Mouse (Mus musculus) midbrain, embryonic 16.5 days (tissue): ENCODE results near the gene Rap1b. TPM values are rescaled to one million over a fixed set of nuclear protein-coding genes. Genes with fewer than 3 reads are reported as not detected.

Experiments used
- ATAC-seq: fragments of 200-750 bp; cut with Nextera tagmentation; 2 replicates; pipeline ENCODE4 v1.8.0; 2017; ENCODE audit warnings: moderate TSS enrichment
- H3K27ac ChIP-seq: fragments of 300-500 bp; sonication (generic); 2 replicates; pipeline ENCODE4 v1.5.1; 2014; ENCODE audit warnings: mild to moderate bottlenecking, low read length, mixed read lengths
- H3K27me3 ChIP-seq: fragments of 300-500 bp; sonication (generic); 2 replicates; pipeline ENCODE4 v1.6.1; 2014; ENCODE audit warnings: low read depth, low read length, mixed read lengths; ENCODE audit not compliant: control insufficient read depth, insufficient read depth
- H3K36me3 ChIP-seq: fragments of 300-500 bp; sonication (generic); 2 replicates; pipeline ENCODE4 v1.6.1; 2014; ENCODE audit warnings: mild to moderate bottlenecking, low read length, moderate library complexity, mixed read lengths; ENCODE audit not compliant: control insufficient read depth, insufficient read depth
- H3K4me1 ChIP-seq: fragments of 300-500 bp; sonication (generic); 2 replicates; pipeline ENCODE4 v1.6.1; 2014; ENCODE audit warnings: mild to moderate bottlenecking, low read length, mixed read lengths; ENCODE audit not compliant: control insufficient read depth, insufficient read depth
- H3K4me2 ChIP-seq: fragments of 300-500 bp; sonication (generic); 2 replicates; pipeline ENCODE4 v1.6.1; 2014; ENCODE audit warnings: mild to moderate bottlenecking, low read length, mixed read lengths
- H3K4me3 ChIP-seq: fragments of 300-500 bp; sonication (generic); 2 replicates; pipeline ENCODE4 v1.5.1; 2014; ENCODE audit warnings: low read depth, mild to moderate bottlenecking, low read length, moderate library complexity, mixed read lengths
- H3K9ac ChIP-seq: fragments of 300-500 bp; sonication (generic); 2 replicates; pipeline ENCODE4 v1.6.1; 2014; ENCODE audit warnings: low read depth, low read length, mixed read lengths
- H3K9me3 ChIP-seq: fragments of 300-500 bp; sonication (generic); replicated peaks from 2 replicates; pipeline ENCODE4 v1.6.1; 2014; ENCODE audit warnings: mild to moderate bottlenecking, low read length, mixed read lengths; ENCODE audit not compliant: control insufficient read depth, poor library complexity, severe bottlenecking
- WGBS: fragments of 180-500 bp; shearing (Covaris S2); extraction: QIAGEN DNeasy Blood & Tissue Kit; methylation state at CpG from one replicate; pipeline ENCODE4 v1.1.7; 2014; 5-methylcytosine and 5-hydroxymethylcytosine counted together
- polyA plus RNA-seq: library from polyadenylated mRNA; unstranded; fragments of >200 nt; fragmentation: Nextera tagmentation; extraction: Ambion mirVana; gene quantifications from 2 replicates; pipeline ENCODE4 v1.2.1, GENCODE M21; 2015

Gene Rap1b
- polyA plus RNA-seq, 1 experiment from 2014 or later, result 171 TPM

DNA sequence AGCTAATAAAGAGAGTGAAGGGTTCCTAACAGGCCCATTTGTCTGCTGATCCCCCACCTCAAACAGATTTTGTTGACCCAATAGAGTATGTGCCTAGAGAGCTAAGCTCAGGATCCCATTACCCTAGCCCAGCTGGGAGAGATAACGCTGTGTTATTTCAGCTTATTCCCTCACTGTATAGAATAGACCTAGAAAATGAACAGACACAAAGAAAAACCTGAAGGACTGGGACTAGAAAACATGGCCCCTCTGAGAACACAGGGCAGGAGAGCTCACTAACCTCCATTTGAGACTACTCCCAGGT is 71.1 kb downstream of the Rap1b start:
- Histone ChIP-seq H3K9ac (no peak overlapping the region), H3K4me3 (no peak overlapping the region), H3K4me1 (no peaks in the 10 kb centered on the region), H3K36me3 (peaks cover 41% of the 10 kb centered on the region), H3K27ac (no peak overlapping the region), H3K27me3 (no peaks in the 10 kb centered on the region), H3K4me2 (no peak overlapping the region), H3K9me3 (no peaks in the 10 kb centered on the region)
- 100% methylated on average over 1 of the region's 1 CpGs for WGBS
- ATAC-seq, result no peak

- no peak overlapping the region for H3K4me2 ChIP-seq
- no peaks in the 10 kb centered on the region for H3K4me1 ChIP-seq
- H3K27ac ChIP-seq, result no peak overlapping the region
- no peak overlapping the region for H3K9ac ChIP-seq
- no peak overlapping the region for H3K4me3 ChIP-seq
- ATAC-seq, result no peak
- H3K36me3 ChIP-seq, result peaks cover 42% of the 10 kb centered on the region
- H3K27me3 ChIP-seq, result no peaks in the 10 kb centered on the region
- WGBS, result 94% methylated on average over 22 of the region's 22 CpGs
- no peaks in the 10 kb centered on the region for H3K9me3 ChIP-seq
These were observed 71.6 kb downstream of the Rap1b start for GRCm38 (mm10) chr10:117774011-117774816.

DNA sequence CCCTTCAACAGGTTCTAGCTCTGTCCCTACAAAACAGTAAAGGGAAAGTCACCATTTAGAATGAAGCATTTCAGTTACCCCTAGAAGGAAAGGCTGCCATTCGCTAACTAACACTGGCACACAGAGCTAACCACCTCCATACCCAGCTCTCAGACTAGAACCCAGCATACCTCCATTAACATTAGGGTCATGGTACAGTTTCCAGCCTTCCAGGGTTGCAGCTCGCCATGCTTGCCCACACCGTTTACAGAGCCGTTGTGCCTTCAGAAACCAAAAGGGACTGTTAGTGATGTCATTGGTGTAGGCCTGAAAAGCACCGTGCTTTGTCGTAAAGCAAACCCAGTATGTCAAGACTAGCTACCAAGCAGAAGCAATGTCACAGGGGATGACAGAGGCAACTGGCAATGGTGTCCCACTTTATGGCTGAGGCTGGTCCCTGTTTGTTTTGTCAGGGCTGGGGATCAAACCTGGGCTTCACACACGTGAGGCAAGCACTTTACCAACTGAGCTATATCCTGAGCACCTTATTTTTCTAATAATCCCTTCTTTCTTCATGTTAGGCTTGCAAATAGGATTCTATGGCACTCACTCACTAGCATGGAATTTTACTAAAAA is 72.6 kb downstream of the Rap1b start:
- Histone ChIP-seq H3K9me3 (no peaks in the 10 kb centered on the region), H3K36me3 (peaks cover 44% of the 10 kb centered on the region), H3K4me1 (no peaks in the 10 kb centered on the region), H3K4me3 (no peak overlapping the region), H3K9ac (no peak overlapping the region), H3K27me3 (no peaks in the 10 kb centered on the region), H3K4me2 (no peak overlapping the region), H3K27ac (no peak overlapping the region)
- no peak for ATAC-seq
- WGBS, result 94% methylated on average over 7 of the region's 7 CpGs

DNA sequence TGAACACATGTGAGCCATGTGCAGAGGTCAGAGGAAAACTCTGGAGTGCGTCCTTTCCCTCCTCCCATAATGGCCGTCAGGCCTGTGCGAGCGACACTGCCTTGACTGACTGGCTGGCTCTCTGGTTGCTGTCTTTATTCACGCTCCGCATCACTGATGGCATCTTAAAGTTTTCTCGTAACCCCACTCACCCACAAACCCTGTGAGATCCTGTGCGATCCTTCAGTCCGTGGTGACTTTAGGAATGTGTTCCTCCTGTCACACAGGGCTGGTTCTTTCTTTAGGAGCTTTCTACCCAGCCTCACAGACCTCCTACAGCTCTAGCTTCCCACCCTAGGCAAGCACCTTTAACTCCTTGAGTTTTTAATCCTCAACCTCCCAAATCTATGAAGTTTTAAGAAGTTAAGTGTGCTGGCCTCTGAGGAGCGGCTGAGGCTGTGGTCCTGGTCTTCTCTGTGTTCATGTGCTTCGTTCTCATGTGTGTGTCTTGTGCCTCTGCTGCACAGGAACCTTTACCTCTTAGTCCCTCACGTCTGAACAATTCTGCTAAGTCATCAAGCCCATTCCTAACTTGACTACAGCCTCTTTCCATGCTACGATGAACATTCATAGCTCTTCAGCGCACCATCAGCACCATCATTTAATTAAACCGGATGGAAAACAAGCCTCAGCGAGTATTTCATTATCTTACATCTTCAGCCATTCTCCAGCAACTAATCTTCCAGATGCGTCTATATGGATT is 73.3 kb downstream of the Rap1b start:
- no peak overlapping the region for H3K4me2 ChIP-seq
- H3K36me3 ChIP-seq, result peaks cover 49% of the 10 kb centered on the region
- no peaks in the 10 kb centered on the region for H3K4me1 ChIP-seq
- H3K9me3 ChIP-seq, result no peaks in the 10 kb centered on the region
- no peak overlapping the region for H3K9ac ChIP-seq
- no peak overlapping the region for H3K4me3 ChIP-seq
- H3K27me3 ChIP-seq, result no peaks in the 10 kb centered on the region
- H3K27ac ChIP-seq, result no peak overlapping the region
- ATAC-seq, result no peak
- 90% methylated on average over 17 of the region's 17 CpGs for WGBS

DNA sequence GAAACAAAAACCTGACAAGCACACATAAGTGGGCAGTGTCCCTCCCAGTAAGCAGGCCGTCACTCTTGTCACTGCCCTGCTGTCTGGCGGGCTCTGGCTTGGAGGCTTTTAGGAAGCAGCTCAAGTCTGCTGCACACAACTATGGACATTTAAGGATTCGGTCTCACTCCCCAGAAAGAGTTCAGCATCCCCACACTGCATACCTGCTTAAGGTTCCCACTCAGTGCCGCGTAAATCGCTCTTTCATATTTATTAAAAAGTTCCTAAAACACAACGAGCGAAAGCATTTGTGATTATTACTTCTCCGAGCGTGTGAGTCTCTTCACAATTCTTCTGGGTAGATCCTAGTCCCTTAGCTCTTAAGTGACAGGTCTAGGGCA is 74.7 kb downstream of the Rap1b start:
- 95% methylated on average over 10 of the region's 10 CpGs for WGBS
- Histone ChIP-seq H3K27me3 (no peaks in the 10 kb centered on the region), H3K4me1 (no peaks in the 10 kb centered on the region), H3K9me3 (no peaks in the 10 kb centered on the region), H3K27ac (no peak overlapping the region), H3K4me3 (no peak overlapping the region), H3K36me3 (peaks cover 43% of the 10 kb centered on the region), H3K9ac (no peak overlapping the region), H3K4me2 (no peak overlapping the region)
- ATAC-seq, result no peak

- Histone ChIP-seq H3K9me3 (no peaks in the 10 kb centered on the region), H3K36me3 (peaks cover 49% of the 10 kb centered on the region), H3K4me1 (no peaks in the 10 kb centered on the region), H3K27ac (no peak overlapping the region), H3K4me3 (no peak overlapping the region), H3K4me2 (no peak overlapping the region), H3K27me3 (no peaks in the 10 kb centered on the region), H3K9ac (no peak overlapping the region)
- no peak for ATAC-seq
- WGBS, result 93% methylated on average over 18 of the region's 18 CpGs
These were observed 75.3 kb downstream of the Rap1b start for GRCm38 (mm10) chr10:117770286-117771130.

GRCm38 (mm10) chr10:117769541-117770285 is 76.1 kb downstream of the Rap1b start:
- no peak overlapping the region for H3K9ac ChIP-seq
- no peak overlapping the region for H3K4me2 ChIP-seq
- H3K4me1 ChIP-seq, result no peaks in the 10 kb centered on the region
- ATAC-seq, result no peak
- peaks cover 45% of the 10 kb centered on the region for H3K36me3 ChIP-seq
- H3K9me3 ChIP-seq, result no peaks in the 10 kb centered on the region
- no peak overlapping the region for H3K4me3 ChIP-seq
- 96% methylated on average over 9 of the region's 9 CpGs for WGBS
- no peaks in the 10 kb centered on the region for H3K27me3 ChIP-seq
- no peak overlapping the region for H3K27ac ChIP-seq

GRCm38 (mm10) chr10:117768141-117768440 is 77.7 kb downstream of the Rap1b start:
- no peak for ATAC-seq
- WGBS, result 89% methylated on average over 7 of the region's 7 CpGs
- Histone ChIP-seq H3K27me3 (no peaks in the 10 kb centered on the region), H3K4me1 (no peaks in the 10 kb centered on the region), H3K9me3 (no peaks in the 10 kb centered on the region), H3K27ac (no peak overlapping the region), H3K36me3 (peaks cover 40% of the 10 kb centered on the region), H3K4me2 (no peak overlapping the region), H3K4me3 (no peak overlapping the region), H3K9ac (no peak overlapping the region)
